Mouse (Mus musculus): ENCODE data around the gene Rnaseh2b. TPM values are rescaled to one million over a fixed set of nuclear protein-coding genes. Genes with fewer than 3 reads are reported as not detected.

Gene Rnaseh2b
- total RNA-seq (2012; rRNA removed), result 16.4 and 27.3 TPM in 2 replicates

- peak within 1 kb of the TSS; percentile 59 to 79 for H3K4me3 ChIP-seq (ENCODE audit: insufficient read depth in 1 of 2, low read depth in 1 of 2, low read length in 2 of 2, poor library complexity in 1 of 2, severe bottlenecking in 1 of 2)
- peak within 1 kb of the TSS; percentile 66 for H3K9ac ChIP-seq (ENCODE audit: insufficient read depth, low read depth, low read length, poor library complexity, severe bottlenecking)
- TF ChIP-seq ZNF384 (IDR thresholded peaks at IDR 0.05; ENCODE audit: low read depth, low read length) (peak; percentile 77), HCFC1 (IDR thresholded peaks at IDR 0.05; ENCODE audit: borderline replicate concordance, insufficient read depth, low read length) (no peak)
- no peak within 1 kb of the TSS for H3K27ac ChIP-seq (ENCODE audit: insufficient read depth, low read depth, low read length, poor library complexity, severe bottlenecking)
- H3K4me1 ChIP-seq (ENCODE audit: control insufficient read depth in 2 of 2, insufficient read depth in 2 of 2, low read length in 2 of 2, poor library complexity in 1 of 2), result peaks cover 2 to 4% of the 10 kb centered on the region in 2 experiments; a peak in 2 of 4 replicates
- in situ Hi-C loops (cut with MboI; ENCODE audit: low sequenced_read_pairs in 2 of 2, unreplicated experiment in 2 of 2), result no loop called here
- DNase-seq (ENCODE audit: low read depth, low spot score), result peak; percentile 39
- no peaks in the 10 kb centered on the region for H3K9me3 ChIP-seq (ENCODE audit: control insufficient read depth, insufficient read depth, low read depth, low read length)
- no peaks in the 10 kb centered on the region for H3K36me3 ChIP-seq (ENCODE audit: control insufficient read depth, insufficient read depth, low read length, poor library complexity, severe bottlenecking)
Observed at GRCm38 (mm10) chr14:62292488-62293339, at the start of gene Rnaseh2b, which contains the start of gene Dleu7. TSS of gene Rnaseh2b (plus strand) at chr14:62292589. TSS of gene Dleu7 (minus strand) at chr14:62293047.

- no peak for TF ChIP-seq ZNF384 (IDR thresholded peaks at IDR 0.05; ENCODE audit: low read depth, low read length)
- TF ChIP-seq HCFC1 (IDR thresholded peaks at IDR 0.05; ENCODE audit: borderline replicate concordance, insufficient read depth, low read length), result no peak
- no peak for TF ChIP-seq CHD2 (IDR thresholded peaks at IDR 0.05; ENCODE audit: low read depth, low read length)
- TF ChIP-seq ZC3H11A (IDR thresholded peaks at IDR 0.05; ENCODE audit: borderline replicate concordance, low read depth, low read length), result no peak
- no peak for TF ChIP-seq MAFK (IDR thresholded peaks at IDR 0.05; ENCODE audit: insufficient read depth, low read depth, low read length)
- Histone ChIP-seq H3K36me3 (ENCODE audit: control insufficient read depth, insufficient read depth, low read length, poor library complexity, severe bottlenecking) (no peaks in the 10 kb centered on the region), H3K9me3 (ENCODE audit: control insufficient read depth, insufficient read depth, low read depth, low read length) (no peaks in the 10 kb centered on the region), H3K27ac (ENCODE audit: insufficient read depth, low read depth, low read length, poor library complexity, severe bottlenecking) (no peak overlapping the region), H3K9ac (ENCODE audit: insufficient read depth, low read depth, low read length, poor library complexity, severe bottlenecking) (no peak overlapping the region), H3K4me3 (ENCODE audit: insufficient read depth in 1 of 2, low read depth in 1 of 2, low read length in 2 of 2, poor library complexity in 1 of 2, severe bottlenecking in 1 of 2) (no peak overlapping the region), H3K4me1 (ENCODE audit: control insufficient read depth in 2 of 2, insufficient read depth in 2 of 2, low read length in 2 of 2, poor library complexity in 1 of 2) (peaks cover 3 to 6% of the 10 kb centered on the region in 2 experiments; a peak in 3 of 4 replicates)
- in situ Hi-C loops (cut with MboI; ENCODE audit: low sequenced_read_pairs in 2 of 2, unreplicated experiment in 2 of 2), result no loop called here
- DNase-seq (ENCODE audit: low read depth, low spot score), result no peak
Observed at GRCm38 (mm10) chr14:62243530-62243929, 48.9 kb upstream of the Rnaseh2b start.

GRCm38 (mm10) chr14:62245557-62245956 lies 46.8 kb upstream of the Rnaseh2b start:
- H3K27ac ChIP-seq (ENCODE audit: insufficient read depth, low read depth, low read length, poor library complexity, severe bottlenecking), result no peak overlapping the region
- no peak overlapping the region for H3K4me3 ChIP-seq (ENCODE audit: insufficient read depth in 1 of 2, low read depth in 1 of 2, low read length in 2 of 2, poor library complexity in 1 of 2, severe bottlenecking in 1 of 2)
- no peaks in the 10 kb centered on the region for H3K9me3 ChIP-seq (ENCODE audit: control insufficient read depth, insufficient read depth, low read depth, low read length)
- in situ Hi-C loops (cut with MboI; ENCODE audit: low sequenced_read_pairs in 2 of 2, unreplicated experiment in 2 of 2), result no loop called here
- no peak overlapping the region for H3K9ac ChIP-seq (ENCODE audit: insufficient read depth, low read depth, low read length, poor library complexity, severe bottlenecking)
- peaks cover 3 to 6% of the 10 kb centered on the region in 2 experiments; a peak in 3 of 4 replicates for H3K4me1 ChIP-seq (ENCODE audit: control insufficient read depth in 2 of 2, insufficient read depth in 2 of 2, low read length in 2 of 2, poor library complexity in 1 of 2)
- 0 out of 2 replicates have a peak, but pooled peaks have one; percentile 3 for TF ChIP-seq MAFK (IDR thresholded peaks at IDR 0.05; ENCODE audit: insufficient read depth, low read depth, low read length)
- TF ChIP-seq ZNF384 (IDR thresholded peaks at IDR 0.05; ENCODE audit: low read depth, low read length), result no peak
- no peak for DNase-seq (ENCODE audit: low read depth, low spot score)
- no peaks in the 10 kb centered on the region for H3K36me3 ChIP-seq (ENCODE audit: control insufficient read depth, insufficient read depth, low read length, poor library complexity, severe bottlenecking)

GRCm38 (mm10) chr14:62248345-62248744 lies 44.0 kb upstream of the Rnaseh2b start:
- Histone ChIP-seq H3K9ac (ENCODE audit: insufficient read depth, low read depth, low read length, poor library complexity, severe bottlenecking) (no peak overlapping the region), H3K4me1 (ENCODE audit: control insufficient read depth in 2 of 2, insufficient read depth in 2 of 2, low read length in 2 of 2, poor library complexity in 1 of 2) (peaks cover 3 to 6% of the 10 kb centered on the region in 2 experiments; a peak in 3 of 4 replicates), H3K4me3 (ENCODE audit: insufficient read depth in 1 of 2, low read depth in 1 of 2, low read length in 2 of 2, poor library complexity in 1 of 2, severe bottlenecking in 1 of 2) (no peak overlapping the region), H3K36me3 (ENCODE audit: control insufficient read depth, insufficient read depth, low read length, poor library complexity, severe bottlenecking) (no peaks in the 10 kb centered on the region), H3K9me3 (ENCODE audit: control insufficient read depth, insufficient read depth, low read depth, low read length) (no peaks in the 10 kb centered on the region), H3K27ac (ENCODE audit: insufficient read depth, low read depth, low read length, poor library complexity, severe bottlenecking) (no peak overlapping the region)
- no peak for DNase-seq (ENCODE audit: low read depth, low spot score)
- in situ Hi-C loops (cut with MboI; ENCODE audit: low sequenced_read_pairs in 2 of 2, unreplicated experiment in 2 of 2), result no loop called here
- TF ChIP-seq CHD2 (IDR thresholded peaks at IDR 0.05; ENCODE audit: low read depth, low read length) (no peak), ZNF384 (IDR thresholded peaks at IDR 0.05; ENCODE audit: low read depth, low read length) (no peak), ZC3H11A (IDR thresholded peaks at IDR 0.05; ENCODE audit: borderline replicate concordance, low read depth, low read length) (no peak), MAFK (IDR thresholded peaks at IDR 0.05; ENCODE audit: insufficient read depth, low read depth, low read length) (no peak), HCFC1 (IDR thresholded peaks at IDR 0.05; ENCODE audit: borderline replicate concordance, insufficient read depth, low read length) (no peak)
